Mouse (Mus musculus): ENCODE measurements around the gene Smarcad1.
"Not testable (repeated sequence)": the region's sequence is repeated elsewhere in the genome, so short reads cannot be mapped to it uniquely, and the experiment has no call there.

Gene Smarcad1

GRCm38 (mm10) chr6:65042491-65043171 is at the start of gene Smarcad1:
Gene Smarcad1, plus strand, starts transcription at chr6:65042583.
- peak; percentile 86 to 91 for DNase-seq

GRCm38 (mm10) chr6:64996824-64997421 is 45.5 kb upstream of the Smarcad1 start:
- DNase-seq: no peak

GRCm38 (mm10) chr6:64997805-64998204 is 44.6 kb upstream of the Smarcad1 start:
- no peak for DNase-seq

- not testable (repeated sequence) for DNase-seq
These were observed 41.6 kb upstream of the Smarcad1 start for GRCm38 (mm10) chr6:65000757-65001156.

- DNase-seq: no peak
These were observed 40.2 kb upstream of the Smarcad1 start for GRCm38 (mm10) chr6:65002196-65002595.

- no peak for DNase-seq
These were observed 33.5 kb upstream of the Smarcad1 start for GRCm38 (mm10) chr6:65008836-65009235.

- DNase-seq: no peak
These were observed 30.9 kb upstream of the Smarcad1 start for GRCm38 (mm10) chr6:65011444-65011990.

- no peak for DNase-seq
These were observed 30.2 kb upstream of the Smarcad1 start for GRCm38 (mm10) chr6:65012142-65012541.

- no peak for DNase-seq
These were observed 24.8 kb upstream of the Smarcad1 start for GRCm38 (mm10) chr6:65017566-65017965.

GRCm38 (mm10) chr6:65018966-65019365 is 23.4 kb upstream of the Smarcad1 start:
- DNase-seq: not testable (repeated sequence)

- no peak for DNase-seq
These were observed 20.5 kb upstream of the Smarcad1 start for GRCm38 (mm10) chr6:65021883-65022282.

- DNase-seq: no peak
These were observed 19.3 kb upstream of the Smarcad1 start for GRCm38 (mm10) chr6:65023053-65023452.

GRCm38 (mm10) chr6:65024668-65025067 is 17.7 kb upstream of the Smarcad1 start:
- DNase-seq: no peak

- no peak for DNase-seq
These were observed 17.3 kb upstream of the Smarcad1 start for GRCm38 (mm10) chr6:65025130-65025529.

GRCm38 (mm10) chr6:65034661-65035060 is 7.7 kb upstream of the Smarcad1 start:
- DNase-seq: no peak

GRCm38 (mm10) chr6:65035469-65035868 is 6.9 kb upstream of the Smarcad1 start:
- no peak for DNase-seq

GRCm38 (mm10) chr6:65041932-65042331 is 451 bp upstream of the Smarcad1 start:
- DNase-seq: peak in 1 of 2 experiments; percentile 10

- DNase-seq: no peak
These were observed 858 bp downstream of the Smarcad1 start for GRCm38 (mm10) chr6:65043241-65043640.

GRCm38 (mm10) chr6:65049100-65049499 is 6.7 kb downstream of the Smarcad1 start:
- peak; percentile 43 to 57 for DNase-seq

GRCm38 (mm10) chr6:65056620-65057019 is 14.2 kb downstream of the Smarcad1 start:
- no peak for DNase-seq

- not testable (repeated sequence) for DNase-seq
These were observed 14.8 kb downstream of the Smarcad1 start for GRCm38 (mm10) chr6:65057137-65057536.

GRCm38 (mm10) chr6:65061049-65061448 is 18.7 kb downstream of the Smarcad1 start:
- DNase-seq: no peak

GRCm38 (mm10) chr6:65075201-65075600 is 32.8 kb downstream of the Smarcad1 start:
- DNase-seq: no peak

- peak; percentile 6 to 22 for DNase-seq
These were observed 36.8 kb downstream of the Smarcad1 start for GRCm38 (mm10) chr6:65079139-65079538.

Measured in B cell, adult 2 months (primary cell).